ENCODE assay signal across 8 mouse cellular contexts in the genomic region with DNA sequence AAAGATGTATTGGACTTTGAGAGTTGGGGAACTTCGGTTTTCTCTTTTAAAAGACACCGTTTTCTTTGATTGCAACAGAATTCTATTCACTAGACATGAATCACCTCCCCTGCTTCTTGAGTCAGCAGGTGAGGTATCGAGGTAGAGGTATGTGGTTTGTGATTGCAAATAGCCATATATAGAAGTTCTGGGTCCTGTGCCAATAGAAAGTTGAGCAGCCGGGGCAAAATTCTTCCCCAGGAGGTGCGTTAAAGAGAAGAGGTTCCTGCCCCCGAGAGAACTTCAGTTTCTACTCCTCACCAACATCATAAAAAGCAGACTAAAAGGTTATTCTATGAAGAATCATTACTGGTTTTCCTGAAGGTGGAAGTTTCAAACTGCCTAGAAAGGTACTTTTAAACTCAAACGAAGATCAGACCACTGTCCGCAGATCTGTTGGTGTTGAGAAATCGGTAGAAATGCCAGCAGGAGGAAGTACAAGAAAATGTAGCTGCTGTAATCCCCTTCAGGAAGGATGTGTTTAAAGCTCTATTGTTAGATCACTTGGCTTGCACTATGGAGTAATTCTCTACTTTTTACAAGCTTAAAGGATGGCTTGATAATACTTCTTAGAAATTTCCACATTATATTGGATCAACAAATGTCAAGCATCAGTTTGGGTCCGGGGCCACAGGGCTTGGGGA. TPM values are rescaled to one million over a fixed set of nuclear protein-coding genes. Genes with fewer than 3 reads are reported as not detected.
DNase-seq lines count a peak whose midpoint lies in the region; ATAC-seq and TF ChIP-seq lines count a peak whose summit lies in the region.

No protein-coding gene starts in this region.

- TF ChIP-seq CTCF in heart, postnatal 0 days (IDR thresholded peaks at IDR 0.05; ENCODE audit: low read depth): no peak

- no peaks in the 10 kb centered on the region for H3K9me3 ChIP-seq in heart, postnatal 0 days (replicated peaks; ENCODE audit: control insufficient read depth, low read length)
- no peaks in the 10 kb centered on the region for H3K9me3 ChIP-seq in lung, embryonic 15.5 days

- H3K9ac ChIP-seq in heart, postnatal 0 days (replicated peaks; ENCODE audit: low read depth, low read length): peak overlapping the region; percentile 64
- no peak overlapping the region; the same call in 1 of the 2 replicates for H3K9ac ChIP-seq in lung, embryonic 15.5 days

- no peak for ATAC-seq in heart, postnatal 0 days (ENCODE audit: insufficient read depth, low read depth)
- ATAC-seq in lung, embryonic 15.5 days (ENCODE audit: borderline replicate concordance, extremely low read depth, low FRiP score, low TSS enrichment): no peak

- peak overlapping the region; percentile 69 for H3K4me3 ChIP-seq in heart, postnatal 0 days (ENCODE audit: low read depth, low read length)
- peak overlapping the region; percentile 55 for H3K4me3 ChIP-seq in lung, embryonic 15.5 days

- H3K27ac ChIP-seq in heart, postnatal 0 days (ENCODE audit: low read depth): peak overlapping the region; percentile 67
- H3K27ac ChIP-seq in lung, embryonic 15.5 days: peak overlapping the region; percentile 66; the same call in 1 of the 2 replicates

- no peak for TF ChIP-seq EP300 in heart, postnatal 0 days (IDR thresholded peaks at IDR 0.05; ENCODE audit: low read depth)

- DNase-seq in 416B (ENCODE audit: low read depth) (peak; percentile 72), MEL-GATA-1-ER (ENCODE audit: extremely low read depth, low read depth) (peak; percentile 3)
- no peak for DNase-seq in heart, postnatal 0 days (ENCODE audit: low spot score)
- no peak for DNase-seq in ovary, postnatal 10 days (ENCODE audit: low spot score)
- no peak for DNase-seq in natural killer cell, adult 2 months (ENCODE audit: low spot score in 2 of 2)
- no peak for DNase-seq in spleen, adult 18-20 months
- DNase-seq in gastrocnemius, adult 18-20 months (ENCODE audit: low spot score): no peak

- H3K4me2 ChIP-seq in heart, postnatal 0 days (ENCODE audit: low read depth, low read length): peak overlapping the region; percentile 81
- H3K4me2 ChIP-seq in lung, embryonic 15.5 days: peak overlapping the region; percentile 88

- no peaks in the 10 kb centered on the region for H3K4me1 ChIP-seq in heart, postnatal 0 days (ENCODE audit: control insufficient read depth, insufficient read depth)
- H3K4me1 ChIP-seq in lung, embryonic 15.5 days: peaks cover 21% of the 10 kb centered on the region; the same call in 1 of the 2 replicates

- WGBS in heart, postnatal 0 days: 29% methylated on average over 10 of the region's 10 CpGs
- WGBS in lung, embryonic 15.5 days: 30% methylated on average over 10 of the region's 10 CpGs

- 0 out of 2 replicates have a peak, but pooled peaks cover 4% of the 10 kb centered on the region for H3K36me3 ChIP-seq in heart, postnatal 0 days (replicated peaks; ENCODE audit: control insufficient read depth, insufficient read depth, low read length)
- no peaks in the 10 kb centered on the region for H3K36me3 ChIP-seq in lung, embryonic 15.5 days

- no peaks in the 10 kb centered on the region for H3K27me3 ChIP-seq in heart, postnatal 0 days (ENCODE audit: control insufficient read depth, insufficient read depth, low read length)
- no peaks in the 10 kb centered on the region for H3K27me3 ChIP-seq in lung, embryonic 15.5 days

RNA-seq across cellular contexts. Expression of a gene that starts 1.0 kb away (rescaled TPM):
- 42.0 and 51.2 TPM in 2 replicates for total RNA-seq in heart, postnatal 0 days (2014; rRNA removed; ENCODE audit: low replicate concordance)
- 49.4 and 50.3 TPM in 2 replicates for polyA plus RNA-seq in heart, postnatal 0 days (2015; fragmentation: Nextera tagmentation; extraction: Ambion mirVana)
- 80.0 and 85.7 TPM in 2 replicates for polyA plus RNA-seq in lung, embryonic 15.5 days (2015; fragmentation: Nextera tagmentation; extraction: Ambion mirVana)
- 10 to 100 TPM in 1 of 2 experiments, 1 to 10 TPM in 1; 9.5 to 20.3 TPM for total RNA-seq in gastrocnemius, adult 18-20 months (2021)

Comparison
In these comparisons a context has a peak if more than half of its experiments do, and no peak if none do; other contexts are left out.
1. DNase-seq: peak in 416B (single experiment) and MEL-GATA-1-ER (single experiment); none in heart, postnatal 0 days (single experiment), ovary, postnatal 10 days (single experiment), natural killer cell, adult 2 months (0 of 2), spleen, adult 18-20 months (0 of 2) and gastrocnemius, adult 18-20 months (single experiment).